Mouse (Mus musculus) gastrocnemius, postnatal 25 days (tissue): ENCODE measurements around the gene Zfp422. TPM values are rescaled to one million over a fixed set of nuclear protein-coding genes. Genes with fewer than 3 reads are reported as not detected.

ENCODE experiments used
- DNase-seq: peaks from one replicate; pipeline ENCODE4 v3.0.0; 2022
- microRNA-seq, 2 experiments: library from miRNA; unstranded; fragments of <30 nt; microRNA quantifications; one replicate each; pipeline ENCODE4 v1.2.0; 2021; ENCODE audit warnings: borderline replicate concordance in 2 of 2
- total RNA-seq, 2 experiments: library from RNA; stranded (reverse); gene quantifications; 1 replicate in 1 of 2; 2 replicates in 1 of 2; pipeline ENCODE4 v1.2.3; 2021

The Zfp422 gene
- total RNA-seq, 2 experiments from 2014 or later: 7.9 to 8.4 TPM

GRCm38 (mm10) chr6:116584095-116584494 is 44.7 kb downstream of the Zfp422 start, which contains the start of gene Olfr215:
TSS of gene Olfr215 (minus strand) at chr6:116584195.
- no peak for DNase-seq

Small RNA genes lying within 50 kb of the gene (microRNA-seq; reads per million reads assigned to microRNA genes)
- 0.74 to 0.79 reads per million in 2 experiments for gene Mir7043

Other genes starting within 250 kb of the Zfp422 start
- 1 to 10 TPM; 1.1 to 1.3 TPM for gene Alox5, start 167.8 kb downstream of the Zfp422 start, total RNA-seq
- not detected for gene Olfr211, start 139.9 kb downstream of the Zfp422 start, total RNA-seq
- gene Olfr212, start 122.5 kb downstream of the Zfp422 start, total RNA-seq: not detected
- not detected for gene Olfr213, start 90.5 kb downstream of the Zfp422 start, total RNA-seq
- gene Gm5580, start 77.9 kb downstream of the Zfp422 start, total RNA-seq: 1 to 10 TPM in 1 of 2 experiments, under 1 TPM in 1; 0.78 to 1.4 TPM
- not detected for gene Olfr214, start 74.8 kb downstream of the Zfp422 start, total RNA-seq
- not detected for gene Olfr215, start 44.8 kb downstream of the Zfp422 start, total RNA-seq
- gene Depp1, start 21.6 kb upstream of the Zfp422 start, total RNA-seq: 1 to 10 TPM; 1.5 to 7.2 TPM
- gene Rassf4, start 45.0 kb upstream of the Zfp422 start, total RNA-seq: 1 to 10 TPM; 1.2 to 2.3 TPM
- under 1 TPM; 0.03 to 0.13 TPM for gene Tmem72, start 87.9 kb upstream of the Zfp422 start, total RNA-seq